Mouse (Mus musculus) lung, postnatal 10 days (tissue): ENCODE results near the gene Pan3.

Source experiments
- DNase-seq: peaks from one replicate; pipeline ENCODE4 v3.0.0; 2021

The Pan3 gene

DNA sequence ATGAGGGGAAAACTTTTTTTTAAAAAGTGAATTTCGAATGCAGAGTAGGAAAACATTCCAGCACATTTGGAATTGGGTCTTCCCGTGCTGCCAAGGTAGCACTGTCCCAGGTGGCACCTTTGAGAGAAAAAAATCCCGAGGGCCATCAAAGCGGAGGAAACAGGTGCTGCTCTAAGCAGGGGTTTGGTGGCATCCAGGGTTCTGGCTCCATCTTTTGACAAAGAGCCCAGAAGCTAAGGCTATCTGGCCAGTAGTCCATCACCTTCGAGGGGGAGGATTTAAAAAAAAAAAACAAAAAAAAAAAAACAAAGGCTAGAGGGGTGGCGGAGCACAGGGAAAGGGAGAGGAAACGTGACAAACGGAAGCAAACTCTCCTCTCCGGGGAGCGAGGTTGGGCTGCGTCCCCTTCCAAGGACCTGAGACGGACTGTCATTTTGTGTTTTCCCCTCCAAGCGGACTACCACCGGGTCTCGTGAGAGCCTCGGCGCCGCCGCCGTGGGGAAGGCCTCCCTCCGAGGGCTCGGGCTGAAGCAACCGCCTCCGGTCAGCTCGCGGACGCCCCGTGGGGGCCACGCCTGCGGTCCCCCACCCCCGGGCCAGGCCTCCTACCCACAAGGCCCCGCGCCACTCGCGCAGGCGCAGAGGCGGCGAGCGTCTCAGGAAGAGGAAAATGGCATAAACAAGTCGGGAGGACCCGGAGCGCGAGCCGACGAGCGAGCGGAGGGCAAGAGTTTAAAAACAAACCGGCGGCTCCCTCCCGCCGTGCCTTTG lies at the start of gene Pan3:
TSS of gene Pan3 (plus strand) at position 627 of the 771 bp plus-strand sequence.
- DNase-seq, result peak; percentile 96

DNA sequence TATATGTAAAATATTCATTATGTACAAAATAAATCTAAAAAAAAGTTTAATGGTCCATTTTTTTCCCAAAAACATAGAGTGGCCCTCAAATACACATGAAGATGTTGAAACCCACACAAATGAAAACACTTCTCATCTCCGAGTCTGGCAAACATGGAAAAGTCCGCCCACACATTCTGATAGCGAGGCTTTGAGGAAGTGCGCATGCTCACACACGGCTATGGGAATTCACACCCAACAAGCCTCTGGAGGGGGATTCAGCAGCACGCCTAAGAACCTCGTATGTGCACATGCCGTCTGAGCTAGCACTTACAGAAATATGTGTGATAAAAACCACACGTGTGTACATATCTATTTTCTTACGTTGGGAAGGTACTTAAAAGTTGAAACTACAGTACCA lies 48.6 kb upstream of the Pan3 start:
- DNase-seq, result no peak

DNA sequence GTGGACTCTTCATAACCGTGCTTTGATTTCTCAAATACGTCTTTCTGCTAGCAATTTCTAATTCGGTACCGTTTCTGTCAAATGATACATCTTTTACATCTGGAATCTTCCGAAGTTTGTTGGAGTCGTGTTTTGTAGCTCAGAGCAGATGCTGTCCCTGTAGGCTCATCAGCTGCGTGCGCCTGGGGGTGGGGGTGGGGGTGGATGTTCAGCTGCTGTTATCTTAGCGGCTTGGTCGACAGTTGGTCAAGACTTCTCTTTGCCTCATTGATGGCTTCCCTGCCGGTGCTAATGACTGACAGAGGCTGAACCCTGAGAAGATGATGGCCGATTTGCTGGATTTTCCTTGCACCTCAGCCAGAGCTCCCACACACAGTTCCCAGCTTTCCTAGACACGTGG lies 43.1 kb upstream of the Pan3 start:
- no peak for DNase-seq

DNA sequence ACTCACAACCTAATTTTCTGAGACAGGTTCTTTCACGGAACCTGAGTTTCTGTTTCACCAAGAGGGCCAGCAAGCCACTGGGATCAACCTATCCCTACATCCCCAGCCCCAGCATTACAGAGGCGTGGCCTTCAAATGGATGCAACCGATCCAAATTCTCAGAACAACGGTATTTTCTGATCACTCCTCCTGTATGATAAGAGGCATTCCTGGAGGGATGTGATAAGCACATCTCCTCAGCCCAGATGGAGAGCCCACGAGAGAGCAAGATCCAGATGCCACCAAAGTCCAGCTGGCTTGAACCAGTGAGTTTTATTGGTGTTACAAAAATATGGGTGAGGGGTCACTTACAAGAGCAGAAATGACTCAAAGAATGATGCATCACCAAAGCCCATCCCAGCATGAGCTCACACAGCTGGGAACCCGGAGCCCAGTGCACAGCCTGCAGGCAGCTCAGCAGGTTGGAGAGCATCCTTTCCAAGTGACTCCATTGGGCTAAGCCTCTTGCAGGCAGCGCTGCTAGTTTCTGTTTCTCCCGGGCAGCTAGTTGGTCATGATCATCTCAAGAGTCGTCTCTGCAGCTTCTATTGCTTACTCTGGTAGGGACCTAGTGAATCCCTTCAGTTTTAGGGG lies 41.5 kb upstream of the Pan3 start:
- DNase-seq, result no peak

DNA sequence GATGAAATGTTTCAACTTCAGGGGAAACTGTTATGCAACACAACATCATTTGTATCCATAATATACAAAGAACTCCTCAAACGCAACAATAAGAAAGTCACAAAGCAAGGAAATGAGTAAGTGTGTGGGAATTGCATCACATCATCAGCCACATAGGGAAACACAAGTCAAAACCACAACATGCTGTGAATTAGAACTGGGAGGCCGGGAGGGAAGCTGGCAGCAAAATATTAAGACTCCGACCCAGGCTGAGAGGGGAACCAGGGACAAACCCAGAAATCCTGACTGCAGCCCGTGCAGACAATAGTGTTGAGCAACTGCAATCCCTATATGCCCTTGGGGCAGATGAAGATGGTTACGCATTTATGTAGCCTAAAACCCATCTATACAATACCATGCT lies 40.9 kb upstream of the Pan3 start:
- no peak for DNase-seq

DNA sequence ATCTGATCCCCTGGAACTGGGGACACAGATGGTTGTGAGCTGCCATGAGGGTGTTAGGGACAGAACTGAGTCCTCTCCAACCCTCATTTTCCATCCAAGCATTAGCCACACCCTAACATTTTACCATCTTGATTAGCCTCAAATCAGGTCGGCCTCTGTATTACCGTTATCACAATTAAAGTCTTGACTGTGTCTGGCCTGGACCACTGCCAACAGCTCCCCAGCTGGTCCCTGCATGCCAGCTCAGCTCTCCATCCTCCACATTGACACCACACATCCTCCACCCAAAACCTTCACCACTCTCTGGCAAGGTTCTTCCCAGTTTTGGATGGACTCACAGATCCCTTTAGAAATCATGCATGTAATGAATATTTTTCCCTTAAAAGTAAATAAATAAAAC lies 39.2 kb upstream of the Pan3 start:
- no peak for DNase-seq

DNA sequence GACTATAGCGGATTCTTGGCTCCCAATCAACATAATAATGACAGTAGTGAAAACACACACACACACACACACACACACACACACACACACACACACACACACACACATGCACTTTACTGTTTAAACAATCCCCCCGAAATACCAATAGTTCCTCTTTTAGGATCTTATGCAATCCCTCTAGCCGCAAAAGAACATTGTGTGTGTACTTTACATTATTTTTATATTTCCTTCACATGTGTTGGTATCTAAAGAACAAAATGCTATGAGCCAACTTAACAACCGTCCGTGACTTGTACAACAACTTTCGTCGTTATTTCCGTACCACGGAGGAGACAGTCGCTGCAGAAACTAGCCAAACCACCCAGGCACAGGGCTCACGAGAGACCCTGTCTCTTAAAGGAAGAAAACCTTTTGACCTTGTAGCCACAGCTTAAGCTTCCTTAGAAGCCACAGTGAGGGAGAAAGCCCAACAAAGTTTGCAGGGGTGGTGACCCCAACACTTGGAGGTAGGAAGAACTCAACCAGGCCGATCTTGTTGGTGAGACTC lies 37.2 kb upstream of the Pan3 start:
- DNase-seq, result no peak

DNA sequence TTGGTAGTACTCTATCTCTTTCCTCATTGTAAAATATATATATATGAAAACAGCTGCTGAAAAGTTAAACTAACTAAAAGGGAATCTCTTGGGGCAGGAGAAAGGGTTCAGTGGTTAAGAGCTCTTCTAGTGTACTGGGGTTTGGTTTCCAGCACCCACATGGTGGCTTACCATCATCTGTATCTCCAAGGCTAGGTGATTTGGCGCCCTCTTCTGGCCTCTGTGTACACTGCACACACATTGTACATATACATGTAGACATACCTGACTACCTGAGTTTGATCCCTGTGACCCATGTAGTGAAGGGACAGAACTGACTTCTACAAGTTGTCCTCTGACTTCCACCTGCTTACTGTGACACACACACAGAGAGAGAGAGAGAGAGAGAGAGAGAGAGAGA lies 34.9 kb upstream of the Pan3 start:
- no peak for DNase-seq

DNA sequence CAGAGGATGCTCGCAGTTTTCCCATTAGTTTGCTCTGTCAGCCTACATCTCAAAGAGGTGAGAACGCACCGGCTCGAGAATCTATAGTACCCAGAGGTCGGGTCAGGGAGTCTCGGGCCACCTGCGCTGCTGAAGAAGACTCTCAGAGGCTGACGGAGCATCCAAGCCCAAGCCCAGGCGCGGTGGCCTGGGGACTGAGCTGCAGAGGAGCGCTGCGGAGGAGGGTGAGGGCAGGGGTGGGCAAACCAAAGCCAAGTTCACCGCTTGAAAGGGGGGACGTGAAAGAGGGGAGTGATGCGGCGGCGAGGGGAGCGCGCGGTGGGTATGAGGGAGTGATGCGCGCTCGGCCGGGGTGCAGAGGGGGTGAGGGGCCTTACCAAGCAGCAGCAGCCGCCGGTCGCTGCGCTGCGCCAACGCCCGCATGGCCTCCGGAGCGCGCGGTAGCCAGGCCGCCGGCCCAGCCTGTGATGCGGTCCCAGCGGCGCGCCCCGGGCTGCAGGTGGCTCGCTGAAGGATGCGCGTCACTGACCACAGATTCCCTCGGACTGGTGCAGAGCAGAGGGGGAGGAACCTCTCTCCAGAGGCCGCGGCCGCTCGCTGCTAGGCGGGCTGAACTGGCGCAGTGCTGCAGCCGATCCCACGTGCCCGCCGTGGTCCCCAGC lies 30.0 kb upstream of the Pan3 start, which contains the start of gene Flt3:
TSS of gene Flt3 (minus strand) at position 647 of the 662 bp plus-strand sequence.
- DNase-seq, result peak; percentile 16

DNA sequence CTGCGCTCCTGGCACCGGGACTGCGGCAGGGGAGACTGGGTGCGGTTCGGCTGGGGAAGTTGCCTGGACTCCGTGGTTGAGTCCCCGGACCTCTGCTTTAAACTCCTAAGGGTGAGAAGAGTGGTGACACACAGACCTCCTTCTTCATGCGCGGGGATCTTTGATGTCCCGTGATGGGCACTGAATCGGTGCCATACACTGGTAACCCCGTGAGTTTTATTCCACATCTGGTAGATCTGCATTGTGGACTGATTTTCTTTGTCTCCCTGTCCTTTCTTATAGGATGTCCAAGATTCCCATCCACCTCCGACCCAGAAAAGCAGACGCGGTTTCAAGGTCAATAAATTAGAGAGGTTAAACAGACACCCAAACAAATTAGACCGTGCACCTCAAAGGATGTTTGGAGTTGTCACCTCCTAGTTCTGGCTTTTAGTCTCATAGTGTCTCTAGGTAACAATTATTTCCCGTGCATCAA lies 29.4 kb upstream of the Pan3 start:
- no peak for DNase-seq

DNA sequence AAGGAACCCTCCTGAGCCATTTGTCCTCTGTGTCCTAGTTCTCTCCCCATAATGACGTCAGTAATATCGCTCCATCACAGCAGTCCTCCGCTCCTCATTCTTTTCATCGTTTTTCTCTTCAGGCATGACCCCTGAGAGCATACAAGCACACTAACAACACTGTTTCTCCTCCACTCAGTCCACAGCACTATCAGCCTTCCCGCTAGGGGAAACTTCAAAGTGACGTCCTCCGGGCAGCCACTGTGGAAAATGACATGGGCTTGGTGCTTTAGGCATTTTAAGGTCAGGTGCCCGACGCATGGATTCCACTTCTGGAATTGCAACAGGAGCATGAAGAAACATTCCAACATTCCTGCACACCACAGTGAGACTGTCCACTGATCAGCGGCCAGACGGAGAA lies 28.9 kb upstream of the Pan3 start:
- no peak for DNase-seq

DNA sequence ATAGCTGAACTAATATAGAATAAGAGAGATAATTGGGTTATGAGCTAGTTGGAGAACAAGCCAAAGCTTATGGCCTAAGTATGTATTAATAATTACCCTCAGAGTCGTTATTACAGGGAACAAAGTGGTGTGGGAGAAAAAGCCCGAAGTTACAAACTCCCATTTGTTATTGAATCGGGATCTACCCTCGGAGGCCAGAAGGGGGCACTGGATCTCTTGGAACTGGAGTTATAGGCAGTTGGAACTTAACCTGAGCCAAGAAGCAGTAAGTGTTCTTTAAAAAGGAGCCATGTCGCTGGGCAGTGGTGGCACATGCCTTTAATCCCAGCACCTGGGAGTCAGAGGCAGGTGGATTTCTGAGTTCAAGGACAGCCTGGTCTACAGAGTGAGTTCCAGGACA lies 27.5 kb upstream of the Pan3 start:
- DNase-seq, result peak; percentile 74

DNA sequence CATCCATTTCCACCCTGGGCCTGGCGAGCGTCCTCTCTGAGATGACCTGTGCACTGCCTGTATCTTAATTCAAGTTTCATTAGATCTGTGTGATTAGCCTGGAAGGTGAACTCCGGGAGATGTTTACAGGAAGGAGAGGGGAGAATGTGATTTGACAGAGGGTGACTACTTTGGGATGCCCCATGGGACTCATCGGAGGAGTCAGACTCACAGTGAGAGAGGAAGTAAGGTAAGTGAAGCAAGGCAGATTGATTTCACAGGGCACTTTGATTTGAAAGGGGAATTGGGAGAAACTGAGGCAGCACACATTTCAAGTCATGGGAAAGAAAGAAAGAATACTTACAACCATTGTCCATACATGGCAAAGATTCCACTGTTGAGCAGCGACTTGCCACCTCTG lies 23.8 kb upstream of the Pan3 start:
- DNase-seq, result no peak

DNA sequence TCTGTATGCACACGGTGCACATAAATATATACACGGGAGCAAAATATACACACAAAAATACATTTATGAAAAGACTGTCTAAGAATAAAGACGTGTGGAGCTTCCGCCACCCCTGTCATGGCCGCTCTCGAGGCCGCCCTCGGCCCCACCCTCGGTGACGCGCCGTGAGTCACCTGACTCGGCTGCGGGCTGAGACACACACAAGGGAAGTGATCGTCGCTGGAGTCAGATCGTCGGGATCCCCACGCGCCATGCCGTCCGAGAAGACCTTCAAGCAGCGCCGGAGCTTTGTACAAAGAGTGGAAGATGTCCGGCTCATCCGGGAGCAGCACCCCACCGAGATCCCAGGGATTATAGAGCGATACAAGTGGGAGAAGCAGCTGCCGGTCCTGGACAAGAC lies 21.2 kb upstream of the Pan3 start:
- peak; percentile 20 for DNase-seq

DNA sequence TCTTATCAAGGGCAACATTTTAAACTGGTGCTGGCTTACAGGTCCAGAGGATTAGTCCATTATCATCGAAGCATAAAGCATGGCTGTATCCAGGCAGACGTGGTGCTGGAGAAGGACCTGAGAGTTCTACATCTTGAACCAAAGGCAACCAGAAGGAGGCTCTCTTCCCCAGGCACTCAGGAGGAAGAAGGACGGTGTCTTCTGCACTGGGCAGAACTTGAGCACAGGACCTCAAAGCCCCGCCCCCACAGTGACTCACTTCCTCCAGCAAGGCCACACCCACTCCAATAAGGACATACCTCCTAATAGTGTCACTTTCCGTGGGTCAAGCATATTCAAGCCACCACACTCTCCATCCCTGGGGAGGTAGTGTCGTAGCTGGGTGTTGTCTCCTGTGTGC lies 19.4 kb upstream of the Pan3 start:
- DNase-seq, result peak; percentile 18

DNA sequence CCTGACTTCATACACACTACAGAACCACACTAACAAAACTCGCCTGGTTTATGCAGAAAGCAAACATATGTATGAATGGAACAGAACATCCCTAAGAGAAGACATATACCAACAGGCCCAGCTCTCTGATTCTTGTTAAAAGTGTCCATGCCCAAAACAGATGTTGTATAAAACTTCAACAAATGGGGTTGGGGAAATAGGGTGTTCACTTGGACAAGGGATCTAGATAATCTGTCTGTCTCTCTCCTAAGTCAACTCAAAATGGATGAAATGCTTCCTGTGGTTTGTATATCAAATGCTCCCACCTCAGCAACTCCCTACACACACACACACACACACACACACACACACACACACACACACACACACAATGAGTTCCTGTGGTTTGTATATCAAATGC lies 12.0 kb upstream of the Pan3 start:
- DNase-seq, result no peak

DNA sequence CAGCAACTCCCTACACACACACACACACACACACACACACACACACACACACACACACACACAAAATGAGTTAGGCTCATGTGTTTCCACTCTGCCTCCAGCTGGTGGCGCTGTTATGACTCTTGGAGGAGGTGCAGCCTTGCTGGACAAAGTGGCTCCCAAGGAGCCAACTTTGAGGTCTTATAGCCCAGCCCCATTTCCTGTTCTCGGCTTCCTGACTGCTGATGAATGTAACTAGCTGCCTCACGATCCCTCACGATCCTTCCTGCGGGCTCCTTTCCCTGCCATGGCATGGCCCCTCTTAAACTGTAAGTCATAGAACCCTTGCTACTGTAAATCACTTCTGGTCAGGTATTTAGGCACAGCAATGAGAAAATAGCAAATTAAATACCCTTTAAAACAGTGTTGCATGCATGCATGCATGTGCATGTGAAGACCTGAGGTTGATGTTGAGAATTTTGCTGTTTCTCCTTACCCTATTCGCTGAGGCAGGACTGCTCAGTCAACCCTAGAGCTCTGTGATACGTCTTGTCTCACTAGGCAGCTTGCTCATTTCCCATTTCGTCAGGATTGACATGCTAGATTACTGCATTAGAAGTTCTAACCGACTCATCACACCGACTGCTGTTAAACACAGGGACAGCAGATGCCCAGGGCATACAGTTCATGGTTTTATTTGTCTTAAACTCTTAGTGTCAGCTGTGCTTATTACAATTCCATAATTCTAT lies 11.4 kb upstream of the Pan3 start:
- DNase-seq, result peak; percentile 75

DNA sequence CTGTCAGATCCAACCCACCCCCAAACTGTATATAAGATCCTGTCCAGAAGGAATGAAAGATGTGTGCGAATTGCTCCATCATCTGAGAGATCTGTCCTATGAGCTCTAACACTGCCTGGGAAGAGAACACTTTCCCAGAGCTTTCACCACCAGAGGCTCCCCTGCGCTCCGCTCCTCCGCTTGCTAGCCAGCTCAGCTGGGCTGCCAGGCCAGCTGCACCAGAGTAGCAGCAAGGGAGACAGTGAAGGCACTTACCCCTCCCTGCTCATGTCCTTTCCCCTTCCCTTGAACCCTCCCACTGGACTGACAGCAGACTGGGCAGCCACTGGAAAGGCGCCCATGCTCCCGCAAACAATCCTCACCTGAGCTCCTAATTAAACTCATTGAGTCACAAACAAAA lies 6.3 kb upstream of the Pan3 start:
- DNase-seq, result no peak

DNA sequence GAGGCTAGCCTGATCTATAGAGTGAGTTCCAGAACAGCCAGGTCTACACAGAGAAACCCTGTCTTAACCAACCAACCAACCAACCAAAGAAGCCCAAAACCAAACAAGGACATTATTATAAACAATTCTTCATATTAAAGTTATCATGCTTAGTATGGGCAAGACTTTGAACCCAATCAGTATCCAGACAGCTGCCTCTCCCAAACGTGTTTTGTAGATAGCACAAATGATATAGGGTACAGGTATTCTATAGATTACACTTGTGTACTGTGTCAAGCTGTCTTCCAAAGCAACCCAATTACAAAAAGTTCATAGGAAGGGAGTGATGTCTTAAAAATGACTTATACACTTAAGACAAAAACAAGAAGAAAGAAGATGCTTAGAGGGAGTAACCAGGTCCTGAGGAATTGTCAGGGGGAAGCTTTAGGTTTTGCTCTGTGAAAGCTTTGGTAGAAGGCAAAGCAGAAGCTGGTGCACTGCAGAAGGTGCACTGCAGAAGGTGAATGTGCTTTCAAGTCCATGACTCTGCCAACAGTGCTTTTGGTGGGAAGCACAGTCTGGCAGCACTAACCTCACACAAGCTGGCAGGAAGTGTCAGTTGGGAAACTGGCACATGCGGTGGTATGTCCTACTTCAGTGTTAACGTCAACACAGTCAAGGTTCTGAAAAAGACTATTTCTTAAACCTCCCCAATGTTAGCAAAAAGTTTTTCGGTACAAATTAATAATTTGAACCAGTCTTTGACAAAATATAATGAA lies 3.7 kb upstream of the Pan3 start:
- DNase-seq, result no peak

DNA sequence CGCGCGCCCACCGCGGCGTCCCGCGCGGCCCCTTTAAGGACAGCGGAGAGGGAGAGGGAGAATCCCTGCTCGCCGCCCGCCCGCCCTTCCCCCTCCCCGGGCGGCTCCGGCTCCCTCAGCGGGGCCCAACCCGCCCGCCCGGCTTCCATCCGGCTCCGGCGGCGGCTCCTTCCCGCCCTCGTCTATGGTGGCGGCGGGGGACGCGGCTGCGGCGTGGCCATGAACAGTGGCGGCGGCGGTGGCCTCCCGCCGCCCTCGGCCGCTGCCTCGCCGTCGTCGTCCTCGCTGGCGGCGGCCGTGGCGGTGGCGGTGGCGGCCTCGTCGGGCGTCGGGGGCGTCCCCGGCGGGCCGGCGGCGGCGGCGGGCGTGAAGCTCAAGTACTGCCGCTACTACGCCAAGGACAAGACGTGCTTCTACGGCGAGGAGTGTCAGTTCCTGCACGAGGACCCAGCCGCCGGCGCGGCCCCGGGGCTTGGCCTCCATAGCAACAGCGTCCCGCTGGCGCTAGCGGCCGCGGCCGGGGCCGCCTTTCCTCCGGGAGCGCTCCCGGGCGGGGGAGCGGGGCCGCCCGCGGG lies 487 bp downstream of the Pan3 start:
- peak; percentile 55 for DNase-seq

DNA sequence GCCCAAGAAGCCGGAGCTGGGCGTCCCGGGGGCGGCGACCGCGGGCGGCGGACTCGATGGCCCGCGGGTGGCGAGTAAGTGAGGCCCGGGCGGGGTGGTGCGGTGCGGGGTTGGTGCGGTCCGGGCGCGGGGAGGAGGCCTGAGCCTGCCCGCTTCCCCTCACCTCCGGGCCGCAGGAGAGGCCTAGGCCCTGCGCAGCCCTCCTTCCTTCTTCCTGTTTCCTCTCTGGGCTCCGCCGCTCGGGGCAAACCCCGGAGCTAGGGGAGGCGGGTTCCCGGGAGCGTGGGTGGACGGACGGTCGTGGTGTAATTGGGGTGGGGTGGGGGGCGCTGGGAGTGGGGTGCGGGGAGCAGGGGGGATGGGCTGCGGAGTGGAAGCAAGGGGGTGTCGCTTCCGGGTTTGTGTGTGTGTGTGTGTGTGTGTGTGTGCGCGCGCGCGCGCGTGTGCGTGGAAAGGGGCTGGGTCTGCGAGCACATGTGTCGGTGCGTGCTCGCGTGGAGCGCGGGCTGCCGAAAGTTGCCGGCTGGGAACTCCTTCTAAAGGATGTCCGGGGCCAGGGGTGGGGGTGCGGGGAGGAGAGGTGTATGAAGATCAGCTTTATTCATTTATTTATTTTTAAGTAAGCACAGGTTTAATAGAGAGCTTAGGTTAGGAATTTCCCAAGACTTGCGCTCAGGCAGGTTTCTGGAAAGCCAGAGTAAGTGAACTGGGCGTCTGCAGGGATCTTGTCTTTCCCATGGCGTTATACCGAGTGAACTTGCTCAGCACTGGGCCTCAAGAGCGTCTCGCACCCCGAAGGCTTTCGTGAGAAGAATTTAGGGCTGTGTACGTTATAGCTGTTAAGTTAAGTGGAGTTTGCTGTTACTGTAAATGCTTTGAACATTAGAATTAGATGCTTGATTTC lies 1.2 kb downstream of the Pan3 start:
- peak; percentile 85 for DNase-seq
